Mouse (Mus musculus) neural tube, embryonic 15.5 days (tissue): ENCODE data around the gene Clrn3. TPM values are rescaled to one million over a fixed set of nuclear protein-coding genes. Genes with fewer than 3 reads are reported as not detected.

Source experiments
- ATAC-seq: fragments of 200-750 bp; cut with Nextera tagmentation; 2 replicates; pipeline ENCODE4 v1.8.0; 2017; ENCODE audit warnings: mild to moderate bottlenecking, moderate TSS enrichment, moderate library complexity; ENCODE audit not compliant: low FRiP score
- H3K27ac ChIP-seq: fragments of 300-500 bp; sonication (generic); replicated peaks from 2 replicates; pipeline ENCODE4 v1.5.1; 2015; ENCODE audit warnings: mild to moderate bottlenecking, inconsistent platforms
- H3K27me3 ChIP-seq: fragments of 300-500 bp; sonication (generic); replicated peaks from 2 replicates; pipeline ENCODE4 v1.6.1; 2015; ENCODE audit warnings: inconsistent platforms
- H3K36me3 ChIP-seq: fragments of 300-500 bp; sonication (generic); 2 replicates; pipeline ENCODE4 v1.6.1; 2015; ENCODE audit warnings: inconsistent platforms
- H3K4me1 ChIP-seq: fragments of 300-500 bp; sonication (generic); 2 replicates; pipeline ENCODE4 v1.6.1; 2015; ENCODE audit warnings: inconsistent platforms
- H3K4me2 ChIP-seq: fragments of 300-500 bp; sonication (generic); 2 replicates; pipeline ENCODE4 v1.6.1; 2015; ENCODE audit warnings: inconsistent platforms, mild to moderate bottlenecking, moderate library complexity
- H3K4me3 ChIP-seq: fragments of 300-500 bp; sonication (generic); replicated peaks from 2 replicates; pipeline ENCODE4 v1.5.1; 2015; ENCODE audit warnings: mild to moderate bottlenecking, inconsistent platforms
- H3K9ac ChIP-seq: fragments of 300-500 bp; sonication (generic); replicated peaks from 2 replicates; pipeline ENCODE4 v1.6.1; 2015; ENCODE audit warnings: mild to moderate bottlenecking, inconsistent platforms
- H3K9me3 ChIP-seq: fragments of 300-500 bp; sonication (generic); replicated peaks from 2 replicates; pipeline ENCODE4 v1.6.1; 2016; ENCODE audit warnings: inconsistent platforms
- WGBS: fragments of 180-500 bp; shearing (Covaris S2); methylation state at CpG from one replicate; pipeline ENCODE4 v1.1.7; 2015; ENCODE audit warnings: mixed read lengths; 5-methylcytosine and 5-hydroxymethylcytosine counted together
- polyA plus RNA-seq: library from polyadenylated mRNA; unstranded; fragments of >200 nt; fragmentation: Nextera tagmentation; extraction: Ambion mirVana; gene quantifications from 2 replicates; pipeline ENCODE4 v1.2.1, GENCODE M21; 2015

Gene Clrn3
- polyA plus RNA-seq, 1 experiment from 2014 or later: not detected

DNA sequence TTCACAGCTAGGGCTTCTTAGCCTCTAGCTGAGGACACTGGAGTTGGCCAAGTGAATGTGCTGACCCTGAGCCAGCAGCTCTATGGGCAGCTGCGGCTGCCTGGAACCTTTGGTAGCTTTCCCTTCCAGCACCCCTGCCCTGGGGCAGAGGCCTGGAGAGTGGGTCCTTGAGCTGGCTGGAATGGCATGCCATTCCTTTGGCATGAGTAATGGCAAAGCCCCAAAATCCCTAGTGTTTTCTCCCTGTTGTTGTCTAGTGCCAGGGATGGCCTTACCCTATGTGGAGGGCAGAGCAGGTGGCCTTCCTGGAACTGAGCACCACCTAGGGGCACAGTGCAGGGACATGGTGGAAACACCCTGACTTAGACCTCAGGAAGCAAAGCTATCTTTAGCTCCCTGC, 23.1 kb upstream of the Clrn3 start:
- 94% methylated on average over 1 of the region's 1 CpGs for WGBS
- no peak overlapping the region for H3K4me3 ChIP-seq

GRCm38 (mm10) chr7:135548434-135548833, 20.0 kb upstream of the Clrn3 start:
- no peak for ATAC-seq
- WGBS: 11% methylated on average over 6 of the region's 6 CpGs

More for the DNA sequence above, 23.1 kb upstream of the Clrn3 start:
- H3K27ac ChIP-seq: no peak overlapping the region
- no peaks in the 10 kb centered on the region for H3K27me3 ChIP-seq
- H3K4me2 ChIP-seq: no peak overlapping the region
- H3K9ac ChIP-seq: no peak overlapping the region
- no peak for ATAC-seq
- H3K9me3 ChIP-seq: no peaks in the 10 kb centered on the region
- no peaks in the 10 kb centered on the region for H3K36me3 ChIP-seq
- H3K4me1 ChIP-seq: peaks cover 21% of the 10 kb centered on the region

DNA sequence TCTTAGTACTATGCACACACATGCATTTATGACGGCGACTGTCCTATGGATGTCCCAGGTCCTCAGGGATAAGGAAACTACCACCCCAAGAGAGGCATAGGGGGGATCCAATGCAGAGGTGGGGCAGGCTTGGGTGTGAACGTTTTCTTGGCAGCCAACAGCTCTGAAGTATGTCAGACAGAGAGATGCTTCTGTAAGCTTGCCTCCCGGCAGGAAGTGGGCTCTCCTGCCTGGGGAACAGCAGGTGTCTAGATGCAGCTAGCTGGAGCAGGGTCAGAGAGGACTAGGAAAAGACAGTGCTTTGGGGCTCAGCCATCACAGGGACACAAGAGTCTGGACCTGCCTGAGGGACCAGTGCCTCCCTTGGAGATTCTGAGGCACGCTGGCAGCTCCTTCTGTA, 18.1 kb upstream of the Clrn3 start:
- Histone ChIP-seq H3K9me3 (no peaks in the 10 kb centered on the region), H3K36me3 (no peaks in the 10 kb centered on the region), H3K4me2 (no peak overlapping the region), H3K27me3 (no peaks in the 10 kb centered on the region), H3K4me3 (no peak overlapping the region), H3K4me1 (peaks cover 29% of the 10 kb centered on the region), H3K27ac (no peak overlapping the region), H3K9ac (no peak overlapping the region)
- no peak for ATAC-seq
- 60% methylated on average over 5 of the region's 5 CpGs for WGBS

More at GRCm38 (mm10) chr7:135548434-135548833, 20.0 kb upstream of the Clrn3 start:
- Histone ChIP-seq H3K4me2 (no peak overlapping the region), H3K27me3 (no peaks in the 10 kb centered on the region), H3K27ac (no peak overlapping the region), H3K9me3 (no peaks in the 10 kb centered on the region), H3K36me3 (no peaks in the 10 kb centered on the region), H3K4me3 (no peak overlapping the region), H3K9ac (no peak overlapping the region), H3K4me1 (peaks cover 28% of the 10 kb centered on the region)

DNA sequence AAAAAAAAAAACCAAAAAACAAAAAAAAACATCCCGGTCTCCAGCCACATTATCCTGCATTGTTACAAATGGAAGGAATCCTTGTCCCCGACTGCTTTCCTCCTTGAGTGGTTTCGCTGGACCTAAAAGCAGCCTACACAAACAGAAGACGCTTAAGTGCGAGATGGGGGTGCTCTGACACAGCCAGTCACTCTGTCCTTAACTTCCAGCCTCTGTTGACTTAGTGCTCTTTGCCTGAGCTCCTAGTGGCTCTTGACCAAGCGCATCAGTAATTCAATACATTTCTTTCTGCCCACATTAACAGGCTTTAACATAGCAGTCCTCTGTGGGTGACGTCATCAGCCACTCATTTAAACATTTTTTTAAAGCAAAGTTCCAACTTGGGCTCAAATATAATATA, 17.5 kb upstream of the Clrn3 start:
- H3K4me1 ChIP-seq: peaks cover 28% of the 10 kb centered on the region
- H3K27me3 ChIP-seq: no peaks in the 10 kb centered on the region
- no peak for ATAC-seq
- no peak overlapping the region for H3K4me2 ChIP-seq
- 81% methylated on average over 7 of the region's 7 CpGs for WGBS
- no peak overlapping the region for H3K9ac ChIP-seq
- H3K27ac ChIP-seq: no peak overlapping the region
- H3K36me3 ChIP-seq: no peaks in the 10 kb centered on the region
- H3K4me3 ChIP-seq: no peak overlapping the region
- H3K9me3 ChIP-seq: no peaks in the 10 kb centered on the region

- 96% methylated on average over 6 of the region's 6 CpGs for WGBS
- Histone ChIP-seq H3K36me3 (no peaks in the 10 kb centered on the region), H3K9me3 (no peaks in the 10 kb centered on the region), H3K4me2 (no peak overlapping the region), H3K9ac (no peak overlapping the region), H3K4me3 (no peak overlapping the region), H3K4me1 (peaks cover 35% of the 10 kb centered on the region), H3K27me3 (0 out of 2 replicates have a peak, but pooled peaks cover 2% of the 10 kb centered on the region), H3K27ac (no peak overlapping the region)
- ATAC-seq: no peak
These were observed 15.9 kb upstream of the Clrn3 start for GRCm38 (mm10) chr7:135544321-135544720.

GRCm38 (mm10) chr7:135543033-135543432, 14.6 kb upstream of the Clrn3 start:
- WGBS: 76% methylated on average over 3 of the region's 3 CpGs
- H3K36me3 ChIP-seq: no peaks in the 10 kb centered on the region
- no peak overlapping the region for H3K27ac ChIP-seq

GRCm38 (mm10) chr7:135542235-135542634, 13.8 kb upstream of the Clrn3 start:
- H3K4me2 ChIP-seq: no peak overlapping the region
- H3K36me3 ChIP-seq: no peaks in the 10 kb centered on the region
- no peak overlapping the region for H3K27ac ChIP-seq
- no peak overlapping the region for H3K9ac ChIP-seq
- H3K9me3 ChIP-seq: no peaks in the 10 kb centered on the region
- WGBS: 79% methylated on average over 3 of the region's 3 CpGs
- H3K4me1 ChIP-seq: peaks cover 29% of the 10 kb centered on the region
- no peak for ATAC-seq
- no peak overlapping the region for H3K4me3 ChIP-seq
- H3K27me3 ChIP-seq: 0 out of 2 replicates have a peak, but pooled peaks cover 2% of the 10 kb centered on the region

More at GRCm38 (mm10) chr7:135543033-135543432, 14.6 kb upstream of the Clrn3 start:
- ATAC-seq: no peak
- no peaks in the 10 kb centered on the region for H3K9me3 ChIP-seq
- H3K4me2 ChIP-seq: no peak overlapping the region
- H3K9ac ChIP-seq: no peak overlapping the region
- H3K27me3 ChIP-seq: 0 out of 2 replicates have a peak, but pooled peaks cover 2% of the 10 kb centered on the region
- H3K4me3 ChIP-seq: no peak overlapping the region
- H3K4me1 ChIP-seq: peaks cover 33% of the 10 kb centered on the region

DNA sequence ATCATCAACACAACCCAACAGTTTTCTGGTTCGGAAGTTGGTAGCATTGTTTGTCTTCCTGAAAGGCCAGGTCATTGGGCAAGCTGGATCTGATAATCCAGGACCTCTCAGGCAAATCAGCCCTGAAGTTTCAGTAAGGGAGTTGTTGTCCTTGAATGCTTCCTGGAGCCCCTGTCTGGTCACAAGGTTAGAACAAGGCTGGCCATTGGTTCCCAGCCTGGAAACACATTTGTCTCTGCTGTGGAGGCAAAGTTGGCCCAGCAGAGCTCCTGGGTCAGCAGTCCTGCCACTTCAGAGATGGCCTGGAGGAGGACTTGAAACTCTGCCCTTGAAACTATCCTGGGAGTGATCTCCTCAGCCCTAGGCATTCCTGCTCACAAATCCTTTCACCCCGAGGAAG, 11.0 kb upstream of the Clrn3 start:
- H3K4me2 ChIP-seq: peak overlapping the region; percentile 91
- H3K27me3 ChIP-seq: peaks cover 7% of the 10 kb centered on the region; the same call in 1 of the 2 replicates
- no peaks in the 10 kb centered on the region for H3K9me3 ChIP-seq
- no peak for ATAC-seq
- no peak overlapping the region for H3K9ac ChIP-seq
- H3K4me1 ChIP-seq: peaks cover 23% of the 10 kb centered on the region
- no peak overlapping the region for H3K27ac ChIP-seq
- 79% methylated on average over 2 of the region's 2 CpGs for WGBS
- H3K36me3 ChIP-seq: no peaks in the 10 kb centered on the region
- peak overlapping the region; percentile 80 for H3K4me3 ChIP-seq

DNA sequence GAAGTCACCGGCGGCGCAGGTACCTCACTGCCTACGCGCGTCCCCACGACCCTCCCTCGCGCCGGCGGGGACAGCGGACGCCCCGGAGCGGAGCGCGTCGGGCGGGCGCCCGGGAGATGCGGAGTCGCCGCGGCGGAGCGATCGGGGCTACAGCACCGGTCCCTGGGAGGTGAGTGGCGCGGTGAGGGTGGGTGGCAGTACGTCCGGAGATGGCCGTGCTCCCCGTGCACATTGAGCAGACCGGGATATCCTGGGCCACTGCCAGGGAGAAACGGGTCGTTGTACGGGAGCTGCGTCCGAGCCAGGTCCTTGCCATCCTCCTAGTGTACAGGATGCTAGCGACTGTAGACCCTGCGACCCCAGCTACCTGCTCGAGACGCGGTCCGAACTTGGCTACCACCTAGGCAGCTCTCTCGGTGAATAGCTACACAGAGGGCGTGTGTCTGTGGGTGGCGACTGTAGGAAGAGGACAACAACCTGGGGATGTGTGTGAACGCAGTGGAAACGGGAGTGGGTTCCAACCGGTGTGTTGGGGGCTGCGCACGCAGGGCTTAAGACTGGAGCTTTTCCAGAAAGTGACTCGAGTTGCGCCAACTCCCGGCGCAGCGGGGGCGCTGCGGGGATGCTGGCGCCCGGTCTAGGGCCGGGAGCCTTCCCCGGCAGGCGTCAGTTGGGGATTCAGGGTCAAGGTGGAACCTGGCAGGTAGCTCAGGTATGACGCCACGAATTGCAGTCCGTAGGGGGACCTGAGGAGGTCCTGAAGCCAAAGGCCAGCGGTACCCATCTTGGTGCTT, 9.7 kb upstream of the Clrn3 start:
- no peaks in the 10 kb centered on the region for H3K36me3 ChIP-seq
- no peaks in the 10 kb centered on the region for H3K9me3 ChIP-seq
- peak; percentile 69 for ATAC-seq
- H3K4me3 ChIP-seq: peak overlapping the region; percentile 80
- peak overlapping the region; percentile 91 for H3K4me2 ChIP-seq
- peaks cover 23% of the 10 kb centered on the region for H3K4me1 ChIP-seq
- H3K9ac ChIP-seq: peak overlapping the region; percentile 86
- H3K27me3 ChIP-seq: peaks cover 7% of the 10 kb centered on the region; the same call in 1 of the 2 replicates
- peak overlapping the region; percentile 92 for H3K27ac ChIP-seq
- WGBS: under 1% methylated on average over 68 of the region's 71 CpGs

DNA sequence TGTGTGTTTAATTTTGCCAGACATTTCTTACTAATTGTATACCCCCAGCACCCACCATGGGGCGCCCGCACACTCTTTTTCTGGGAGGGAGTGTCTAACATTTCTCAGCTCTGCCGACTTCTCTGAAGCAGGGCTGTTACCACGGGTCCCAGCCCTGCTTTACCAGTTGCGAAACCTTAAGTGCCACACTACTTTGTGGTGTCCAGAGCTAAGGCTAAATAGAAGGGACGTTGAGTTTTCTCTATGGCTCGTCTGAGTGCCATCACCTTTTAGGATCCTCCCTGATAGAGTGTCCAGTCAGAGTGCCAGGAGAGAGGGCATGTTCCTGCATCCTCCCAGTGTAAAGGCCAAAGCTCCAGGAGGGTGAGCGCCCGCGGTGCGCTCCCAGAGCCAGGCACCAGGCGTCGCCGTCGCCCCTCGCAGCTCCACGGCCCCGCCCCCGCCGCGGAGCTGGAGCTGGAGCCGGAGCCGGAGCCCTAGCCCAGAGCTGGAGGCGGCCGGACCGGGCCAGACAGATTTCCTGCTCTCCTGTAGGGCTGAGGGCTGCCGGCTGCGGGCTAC, 9.0 kb upstream of the Clrn3 start, which contains the start of gene Ptpre:
Ptpre (plus strand) TSS at position 141 of the 561 bp plus-strand sequence.
- Histone ChIP-seq H3K9ac (peak within 1 kb of the TSS; percentile 86), H3K4me1 (peaks cover 20% of the 10 kb centered on the region), H3K27ac (peak within 1 kb of the TSS; percentile 92), H3K4me3 (peak within 1 kb of the TSS; percentile 80), H3K9me3 (no peaks in the 10 kb centered on the region), H3K4me2 (peak within 1 kb of the TSS; percentile 91), H3K27me3 (peaks cover 7% of the 10 kb centered on the region; the same call in 1 of the 2 replicates), H3K36me3 (no peaks in the 10 kb centered on the region)
- peak; percentile 97 for ATAC-seq
- WGBS: 4% methylated on average over 28 of the region's 28 CpGs

DNA sequence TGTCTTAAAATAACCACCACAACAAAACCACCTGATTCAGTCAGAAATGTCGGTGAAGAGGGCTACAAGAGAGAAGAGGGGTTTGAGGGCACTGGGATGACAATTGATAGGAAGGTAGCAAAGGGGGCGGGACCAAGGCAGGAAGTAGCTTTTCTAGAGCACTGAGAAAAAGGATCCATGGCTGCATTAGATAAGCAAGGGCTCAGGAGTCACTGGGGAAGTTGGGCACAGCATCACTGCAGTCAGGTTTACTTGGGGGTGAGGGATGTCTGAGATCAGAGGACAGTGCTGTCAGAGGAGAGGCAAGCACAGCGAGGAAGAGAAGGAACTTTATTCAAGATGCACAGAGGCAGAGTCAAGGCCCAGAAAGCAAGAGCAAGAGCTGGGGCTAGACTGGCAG, 7.5 kb upstream of the Clrn3 start:
- whole genome bisulfite sequencing: 87% methylated on average over 3 of the region's 3 CpGs
- no peak overlapping the region for H3K4me3 ChIP-seq
- peaks cover 7% of the 10 kb centered on the region; the same call in 1 of the 2 replicates for H3K27me3 ChIP-seq
- no peak overlapping the region for H3K9ac ChIP-seq
- no peak for ATAC-seq
- H3K4me2 ChIP-seq: no peak overlapping the region
- H3K27ac ChIP-seq: no peak overlapping the region
- peaks cover 20% of the 10 kb centered on the region for H3K4me1 ChIP-seq
- H3K9me3 ChIP-seq: no peaks in the 10 kb centered on the region
- no peaks in the 10 kb centered on the region for H3K36me3 ChIP-seq
